Mouse (Mus musculus) retina, embryonic 14.5 days (tissue): Measurements from ENCODE around the gene Ptch2.

ENCODE experiments used
- DNase-seq: peaks from one replicate; pipeline ENCODE4 v3.0.0-alpha.2; 2015; ENCODE audit warnings: low spot score

Ptch2 gene

DNA sequence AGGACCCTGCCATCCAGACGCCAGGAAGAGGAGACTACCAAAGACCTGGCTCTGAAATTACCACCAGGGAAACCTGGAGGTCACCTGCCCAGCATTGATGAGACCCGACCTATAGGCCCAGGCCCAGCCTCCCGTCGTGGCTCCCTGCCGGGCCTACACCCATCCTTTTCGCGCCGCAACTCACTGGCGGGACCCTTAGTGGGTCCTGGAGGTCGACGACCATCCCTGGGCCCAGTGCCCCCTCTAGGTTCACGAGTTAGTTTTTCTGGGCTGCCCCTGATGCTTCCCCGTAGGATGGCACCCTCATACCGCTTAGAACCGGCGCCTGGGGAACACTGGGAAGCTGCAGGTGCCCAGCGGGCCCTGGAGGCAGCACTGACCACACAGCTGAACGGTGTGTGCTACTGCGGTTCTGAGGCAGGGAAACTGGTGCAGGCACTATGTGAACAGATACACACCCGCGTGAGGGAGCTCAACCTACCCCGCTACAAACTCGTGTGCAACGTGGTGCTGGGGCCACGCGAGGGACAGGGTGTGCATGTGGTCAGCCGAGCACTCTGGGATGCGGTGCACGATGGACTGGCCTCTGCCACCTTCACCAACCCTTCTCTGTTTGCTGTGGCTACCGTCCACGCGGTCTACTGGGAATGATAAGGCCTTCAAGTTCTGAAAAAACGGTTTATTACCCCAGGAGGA, 32.3 kb downstream of the Ptch2 start:
- no peak for DNase-seq

DNA sequence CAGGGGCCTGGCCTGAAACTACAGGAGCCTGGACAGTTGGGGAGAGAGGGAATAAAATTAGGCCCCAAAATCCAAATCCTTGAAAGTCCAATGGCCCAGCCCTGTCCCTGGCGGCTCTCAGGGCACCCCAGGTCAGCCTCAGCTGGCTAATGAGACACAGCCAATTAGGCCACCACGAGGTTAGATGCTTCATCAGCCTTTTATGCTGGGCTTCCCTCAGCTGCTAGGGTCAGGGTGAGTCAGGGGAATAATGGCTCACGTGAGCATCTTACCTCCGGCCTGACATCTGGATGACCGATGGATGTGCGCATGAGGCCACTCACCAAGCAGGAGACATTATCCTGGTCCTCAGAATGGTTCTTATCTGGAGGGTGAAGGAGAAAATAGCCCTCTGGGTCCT, 34.9 kb downstream of the Ptch2 start:
- peak; percentile 57 for DNase-seq

DNA sequence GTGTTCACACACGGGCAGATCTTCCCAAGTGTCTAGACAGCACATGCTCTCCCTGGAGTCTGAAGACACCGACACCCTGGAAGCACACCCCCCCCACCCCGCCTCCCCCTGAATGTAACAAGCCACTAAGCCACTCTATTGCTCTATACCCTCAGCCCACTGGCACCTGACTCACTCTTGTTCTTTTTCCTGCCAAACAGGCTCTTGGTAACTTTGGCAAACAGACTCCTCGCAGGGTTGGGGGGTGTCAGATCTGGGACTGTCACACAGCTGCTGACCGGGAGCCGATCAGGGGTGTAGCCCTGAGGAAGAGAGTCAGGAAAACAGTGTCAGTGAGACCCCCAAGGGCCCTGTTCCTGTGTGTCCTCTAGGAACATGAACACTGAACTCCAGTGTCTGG, 35.3 kb downstream of the Ptch2 start:
- no peak for DNase-seq

DNA sequence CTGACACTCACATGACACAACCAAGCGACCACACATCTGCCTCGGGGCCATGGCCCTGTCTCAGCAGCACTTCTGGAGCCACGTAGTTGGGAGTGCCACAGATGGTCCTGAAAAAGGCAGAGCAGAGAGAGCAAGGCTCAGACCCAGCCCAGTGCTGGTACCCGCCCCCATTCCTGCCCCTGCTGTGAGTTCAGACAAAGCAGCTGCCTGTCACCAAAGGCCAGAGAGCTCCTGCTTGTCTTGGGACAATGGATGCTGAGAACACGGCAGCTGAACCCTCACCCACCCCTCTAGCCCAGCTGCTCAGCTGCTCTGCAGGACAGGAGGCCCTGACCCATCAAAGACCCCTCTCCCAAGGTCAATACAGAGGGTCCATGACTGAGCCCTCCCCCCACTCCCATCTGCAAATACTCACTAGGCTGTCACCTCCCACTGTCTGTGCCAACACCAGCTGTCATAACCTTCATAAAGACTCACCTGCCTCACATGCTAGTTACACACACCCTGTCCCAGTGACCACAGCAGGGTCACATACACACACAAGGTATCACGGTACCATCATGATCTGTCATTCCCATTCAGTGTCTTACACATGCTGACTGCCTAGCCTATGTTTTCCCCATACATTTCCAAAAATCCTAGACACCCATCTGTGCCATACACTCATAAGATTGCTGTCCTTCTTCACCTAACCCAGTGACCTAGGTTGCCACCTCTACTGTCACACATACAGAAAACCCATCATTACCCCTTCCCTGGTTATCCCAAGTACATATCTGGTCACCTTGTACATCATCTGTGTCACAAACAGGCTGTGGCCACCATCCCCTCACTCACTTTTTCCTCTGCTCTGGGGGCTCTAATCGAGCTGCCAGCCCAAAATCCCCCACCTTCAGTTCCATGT, 36.3 kb downstream of the Ptch2 start:
- peak; percentile 86 for DNase-seq

DNA sequence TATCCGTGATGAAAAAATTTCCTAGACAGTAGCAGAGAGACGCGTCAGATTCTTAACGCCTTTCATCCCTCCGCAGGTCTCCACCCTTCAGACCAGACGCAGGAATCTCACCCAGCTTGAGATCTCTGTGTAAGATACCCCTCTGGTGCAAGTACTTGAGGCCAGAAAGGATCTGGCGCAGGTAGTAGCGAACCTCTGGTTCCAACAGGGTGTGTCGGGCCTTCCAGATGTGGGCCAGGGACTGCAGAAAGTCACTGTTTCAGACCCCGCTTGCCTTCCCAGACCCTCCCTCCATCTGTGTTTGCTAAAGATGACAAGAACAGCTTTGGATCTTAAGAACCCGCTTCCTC, 36.9 kb downstream of the Ptch2 start:
- DNase-seq, result no peak

DNA sequence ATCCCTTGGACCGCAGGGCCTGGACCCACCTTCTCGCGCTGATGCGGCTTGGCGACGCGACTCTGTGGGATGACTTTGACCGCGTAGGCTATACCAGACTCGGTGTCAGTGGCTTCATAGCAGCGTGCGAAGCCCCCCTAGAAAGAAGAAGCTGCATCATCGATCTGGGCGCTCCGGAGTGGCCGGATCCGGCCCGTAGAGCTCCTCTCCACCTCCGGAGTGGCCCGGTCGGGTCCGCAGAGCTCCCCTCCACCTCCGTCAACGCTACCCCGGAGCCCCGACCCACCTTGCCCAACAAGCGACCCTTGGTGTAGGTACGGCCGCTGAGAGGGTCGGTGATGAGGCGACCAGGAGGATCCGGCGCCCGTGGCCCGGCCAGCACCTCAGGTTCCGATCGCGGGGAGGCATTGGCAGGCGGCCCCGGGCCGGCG, 37.5 kb downstream of the Ptch2 start:
- no peak for DNase-seq

DNA sequence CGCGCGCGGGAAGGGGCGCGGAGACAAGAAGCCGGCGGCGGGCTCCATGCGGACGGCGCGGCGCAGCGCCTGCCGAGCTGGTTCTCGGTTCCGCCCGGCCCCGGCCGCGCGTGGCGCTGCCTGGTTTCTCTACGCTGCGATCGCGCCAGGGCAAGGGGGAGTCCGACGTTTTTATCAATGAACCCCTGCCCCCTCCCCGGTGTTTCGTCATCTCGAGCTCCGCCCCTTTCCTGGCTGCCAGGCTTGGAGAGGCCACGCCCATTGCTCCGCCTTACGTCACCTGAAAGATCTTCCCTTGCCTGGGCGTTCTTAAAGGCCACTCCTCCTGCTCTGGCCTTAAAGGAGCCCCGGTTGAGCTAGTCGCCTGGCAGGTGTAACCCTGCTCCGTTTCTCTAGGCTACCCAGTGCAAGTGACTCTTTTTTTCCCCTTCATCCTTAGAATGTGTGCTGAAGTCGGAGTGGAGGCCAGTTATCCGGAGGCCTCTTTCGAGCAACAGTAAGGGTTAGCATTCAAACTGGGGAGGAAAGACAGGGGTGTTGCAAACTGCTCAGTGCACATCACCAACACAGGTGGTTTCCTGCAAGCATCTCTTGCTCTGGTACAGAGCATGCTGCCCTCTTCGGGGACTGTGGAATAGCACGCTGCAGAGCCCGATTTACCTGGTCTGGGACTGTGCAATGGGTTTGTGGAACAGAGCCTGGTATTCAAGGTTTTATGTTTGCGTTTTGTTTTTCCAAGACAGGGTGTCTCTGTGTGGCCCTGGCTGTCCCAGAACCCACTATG, 38.1 kb downstream of the Ptch2 start, which contains the start of gene Plk3:
Gene Plk3 (minus strand): TSS at position 147 of the 784 bp plus-strand sequence.
- DNase-seq, result peak; percentile 99

DNA sequence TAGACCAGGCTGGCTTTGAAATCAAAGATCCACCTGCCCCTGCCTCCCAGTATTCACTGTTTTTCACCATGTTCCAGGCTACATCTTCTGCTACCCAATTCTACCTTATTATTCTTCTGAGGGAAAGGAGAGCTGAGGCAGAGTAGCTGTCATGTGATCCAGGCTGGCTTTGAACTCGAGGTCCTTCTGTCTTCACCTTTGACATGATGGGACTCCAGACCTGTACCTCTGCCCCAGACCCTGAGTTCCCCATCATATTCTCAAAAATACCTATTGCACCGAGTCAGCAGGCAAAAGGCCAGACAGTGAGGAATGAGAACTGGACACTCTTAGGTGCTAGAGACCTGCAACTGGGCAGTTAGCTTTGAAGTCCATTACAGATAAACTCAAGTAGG, 38.7 kb downstream of the Ptch2 start:
- no peak for DNase-seq

DNA sequence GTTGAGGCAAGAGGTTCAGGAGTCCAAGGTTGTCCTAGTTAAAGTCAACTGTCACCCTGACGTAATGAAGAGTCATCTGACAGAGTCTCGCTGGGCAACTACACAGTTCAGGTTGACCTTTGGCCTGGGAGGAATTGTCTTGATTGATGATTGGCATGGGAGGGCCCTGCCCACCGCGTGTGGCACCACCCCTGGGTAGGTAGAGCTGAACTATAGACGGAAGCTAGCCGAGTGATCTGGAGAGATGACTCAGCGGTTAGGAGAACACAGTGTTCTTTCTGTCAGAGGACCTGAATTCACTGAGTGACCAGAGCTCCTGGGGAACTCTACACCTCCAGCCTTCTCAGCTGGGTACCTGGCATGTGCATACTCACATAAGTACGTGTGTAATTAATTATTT, 40.2 kb downstream of the Ptch2 start:
- DNase-seq, result no peak

DNA sequence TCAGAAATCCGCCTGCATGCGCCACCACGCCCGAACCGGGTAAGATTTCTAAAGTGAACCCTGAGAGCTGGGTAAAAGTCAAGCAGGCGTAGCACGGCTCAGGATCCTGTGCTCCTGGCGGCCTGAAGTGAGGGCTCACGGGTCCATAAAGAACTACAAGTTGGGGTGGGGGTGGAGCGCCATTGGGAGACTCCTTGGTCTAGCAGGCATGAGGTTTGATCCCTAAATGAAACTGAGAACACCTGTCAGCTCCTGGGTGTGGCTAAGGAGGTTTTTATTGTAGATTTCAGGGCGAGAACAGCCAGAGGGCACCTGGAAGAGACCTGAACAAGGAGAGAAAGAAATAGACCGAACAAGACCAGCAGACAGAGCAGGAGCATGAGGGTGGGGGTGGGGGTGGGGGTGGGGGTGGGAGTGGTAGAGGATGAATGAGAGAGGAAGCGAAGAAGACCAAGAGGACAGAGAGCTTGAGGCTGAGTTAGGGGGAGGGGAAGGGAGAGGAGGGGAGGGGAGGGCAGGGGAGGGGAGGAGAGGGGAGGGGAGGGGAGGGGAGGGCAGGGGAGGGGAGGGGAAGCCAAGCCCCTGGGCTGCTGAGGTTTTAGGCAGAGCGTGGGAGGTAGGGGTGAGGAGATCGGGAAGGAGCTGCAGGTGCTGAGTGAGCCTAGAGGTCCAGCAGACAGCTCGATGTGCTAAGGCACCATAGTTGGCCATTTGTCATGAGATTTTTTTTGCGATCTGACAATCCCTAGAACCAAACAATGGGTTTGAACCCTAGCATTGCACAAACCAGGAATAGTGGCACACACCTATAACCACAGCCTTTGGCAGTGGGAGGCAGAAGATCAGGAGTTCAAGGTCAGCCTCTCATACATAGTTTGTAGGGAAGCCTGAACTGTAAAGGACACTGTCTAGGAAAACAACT, 42.7 kb downstream of the Ptch2 start:
- no peak for DNase-seq

DNA sequence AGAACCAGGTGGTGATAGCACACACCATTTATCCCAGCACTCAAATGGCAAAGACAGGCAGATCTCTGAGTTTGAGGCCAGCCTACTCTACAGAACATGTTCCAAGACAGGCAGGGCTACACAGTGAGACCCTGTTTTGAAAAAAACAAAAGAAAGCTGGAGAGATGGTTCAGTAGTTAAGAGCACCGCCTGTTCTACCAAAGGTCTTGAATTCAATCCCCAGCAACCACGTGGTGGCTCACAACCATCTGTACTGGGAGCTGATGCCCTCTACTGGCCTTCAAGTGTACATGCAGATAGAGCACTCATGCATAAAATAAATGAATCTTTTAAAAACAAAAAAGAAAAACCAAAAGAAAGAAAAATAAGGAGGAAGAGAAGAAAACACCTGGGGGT, 43.3 kb downstream of the Ptch2 start:
- DNase-seq, result peak; percentile 70

DNA sequence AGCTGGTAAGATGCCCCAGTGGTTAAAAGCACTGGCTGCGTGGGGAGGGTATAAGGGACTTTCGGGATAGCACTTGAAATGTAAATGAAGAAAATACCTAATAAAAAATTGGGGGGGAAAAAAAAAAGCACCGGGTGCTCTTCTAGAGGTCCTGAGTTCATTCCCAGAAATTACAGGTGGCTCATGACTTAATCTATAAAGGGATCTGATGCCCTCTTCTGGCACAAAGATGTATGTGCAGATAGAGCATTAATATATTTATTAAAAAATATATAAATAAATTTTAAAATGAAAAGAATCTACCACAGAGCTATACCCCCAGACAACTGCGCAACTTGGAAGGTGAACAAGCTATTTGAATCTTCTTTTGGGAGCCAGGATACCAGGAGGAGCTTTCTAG, 44.7 kb downstream of the Ptch2 start:
- DNase-seq, result peak; percentile 65

DNA sequence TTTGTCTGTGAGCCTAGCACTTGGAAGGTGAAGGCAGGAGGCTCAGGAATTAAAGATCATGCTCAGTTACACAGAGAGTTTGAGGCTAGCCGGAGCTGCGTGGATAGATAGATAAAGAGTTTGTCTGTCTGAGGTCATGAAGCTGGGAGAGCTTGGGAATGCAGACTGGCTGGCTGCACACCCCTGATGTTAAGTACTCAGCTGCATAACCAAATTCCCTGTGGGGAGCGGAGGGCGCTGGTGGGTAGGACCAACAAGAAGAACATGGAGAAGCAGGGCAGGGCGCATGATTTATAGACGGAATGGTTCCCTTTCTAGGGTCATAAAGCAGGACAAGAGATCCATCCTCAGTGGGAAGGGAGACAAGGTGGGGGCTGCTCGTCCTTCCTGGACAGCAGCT, 47.1 kb downstream of the Ptch2 start:
- DNase-seq, result no peak

DNA sequence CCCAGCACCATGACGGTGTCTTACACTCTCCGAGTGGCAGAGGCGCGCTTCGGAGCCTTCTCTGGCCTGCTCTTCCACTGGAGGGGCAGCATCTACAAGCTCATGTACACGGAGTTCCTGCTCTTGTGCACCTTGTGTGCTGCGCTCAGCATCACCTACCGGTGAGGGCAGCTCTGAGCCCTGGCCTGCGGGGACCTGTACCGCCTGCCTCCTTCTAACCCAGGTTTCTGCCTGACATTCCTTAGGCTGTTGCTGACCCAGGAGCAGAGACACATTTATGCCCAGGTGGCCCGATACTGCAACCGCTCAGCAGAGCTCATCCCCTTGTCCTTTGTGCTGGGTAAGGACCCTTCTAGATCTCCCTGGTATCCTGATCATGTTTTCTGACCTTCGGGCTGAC, 49.4 kb downstream of the Ptch2 start:
- DNase-seq, result no peak

DNA sequence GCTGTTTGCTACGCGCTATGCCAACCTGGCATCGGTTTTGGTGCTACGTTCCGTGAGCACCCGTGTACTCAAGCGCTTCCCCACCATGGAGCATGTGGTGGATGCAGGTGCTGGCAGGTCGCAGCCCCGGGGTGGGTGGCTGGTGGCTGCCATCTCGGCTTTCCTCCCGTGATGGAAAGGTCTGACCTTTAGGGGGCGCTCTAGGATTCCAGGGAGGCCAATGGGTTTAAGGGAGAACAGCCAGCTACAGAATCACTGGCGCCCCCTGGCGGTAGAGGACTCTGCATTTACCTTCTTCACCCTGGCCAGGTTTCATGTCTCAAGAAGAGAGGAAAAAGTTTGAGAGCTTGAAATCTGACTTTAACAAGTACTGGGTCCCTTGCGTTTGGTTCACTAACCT, 50.3 kb downstream of the Ptch2 start:
- DNase-seq, result peak; percentile 94

DNA sequence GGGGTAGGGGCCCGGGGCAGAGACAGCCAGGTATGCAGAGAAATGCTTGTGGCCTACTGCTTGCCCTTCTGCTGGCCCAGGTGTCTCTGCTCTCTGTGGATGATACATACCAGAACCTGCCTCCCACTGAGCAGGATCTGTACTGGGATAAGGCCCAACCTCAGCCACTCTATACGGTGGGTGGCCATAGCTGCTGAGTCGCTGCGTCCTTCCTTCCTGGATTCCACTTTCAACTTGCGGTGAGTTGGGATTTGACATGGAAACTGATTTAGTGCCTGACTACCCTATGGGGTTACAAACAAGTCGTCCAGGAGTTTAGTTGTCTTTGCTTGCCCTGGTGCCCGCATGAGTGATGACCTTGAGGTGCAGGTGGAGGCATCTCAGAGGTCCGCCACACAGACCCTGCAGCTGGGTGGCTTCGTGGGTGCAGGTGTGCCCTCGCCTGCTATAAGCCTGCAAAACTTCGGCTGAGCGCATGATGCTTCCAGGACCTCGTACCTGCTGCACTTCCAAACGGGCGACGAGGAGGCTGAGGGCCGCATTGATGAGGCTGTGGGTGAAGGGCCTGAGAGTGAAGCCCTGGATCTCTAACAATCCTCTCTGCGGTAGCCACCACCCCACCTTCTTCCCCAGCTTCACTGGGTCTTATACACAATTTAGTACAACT, 52.3 kb downstream of the Ptch2 start:
- no peak for DNase-seq

DNA sequence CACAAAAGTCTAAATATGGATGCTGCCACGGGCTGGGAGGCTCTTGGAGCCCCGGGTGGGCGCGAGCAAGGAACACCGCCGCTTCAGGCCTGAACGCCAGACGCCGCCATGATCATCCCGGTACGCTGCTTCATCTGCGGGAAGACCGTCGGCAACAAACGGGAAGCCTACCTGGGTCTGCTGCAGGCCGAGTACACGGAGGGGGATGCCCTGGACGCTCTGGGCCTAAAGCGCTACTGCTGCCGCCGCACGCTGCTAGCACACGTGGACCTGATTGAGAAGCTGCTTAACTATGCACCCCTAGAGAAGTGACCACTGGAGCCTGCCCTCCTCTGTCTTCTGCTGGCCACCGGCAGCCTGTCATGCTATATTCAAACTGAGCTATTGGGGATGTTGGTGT, 52.9 kb downstream of the Ptch2 start:
- no peak for DNase-seq

DNA sequence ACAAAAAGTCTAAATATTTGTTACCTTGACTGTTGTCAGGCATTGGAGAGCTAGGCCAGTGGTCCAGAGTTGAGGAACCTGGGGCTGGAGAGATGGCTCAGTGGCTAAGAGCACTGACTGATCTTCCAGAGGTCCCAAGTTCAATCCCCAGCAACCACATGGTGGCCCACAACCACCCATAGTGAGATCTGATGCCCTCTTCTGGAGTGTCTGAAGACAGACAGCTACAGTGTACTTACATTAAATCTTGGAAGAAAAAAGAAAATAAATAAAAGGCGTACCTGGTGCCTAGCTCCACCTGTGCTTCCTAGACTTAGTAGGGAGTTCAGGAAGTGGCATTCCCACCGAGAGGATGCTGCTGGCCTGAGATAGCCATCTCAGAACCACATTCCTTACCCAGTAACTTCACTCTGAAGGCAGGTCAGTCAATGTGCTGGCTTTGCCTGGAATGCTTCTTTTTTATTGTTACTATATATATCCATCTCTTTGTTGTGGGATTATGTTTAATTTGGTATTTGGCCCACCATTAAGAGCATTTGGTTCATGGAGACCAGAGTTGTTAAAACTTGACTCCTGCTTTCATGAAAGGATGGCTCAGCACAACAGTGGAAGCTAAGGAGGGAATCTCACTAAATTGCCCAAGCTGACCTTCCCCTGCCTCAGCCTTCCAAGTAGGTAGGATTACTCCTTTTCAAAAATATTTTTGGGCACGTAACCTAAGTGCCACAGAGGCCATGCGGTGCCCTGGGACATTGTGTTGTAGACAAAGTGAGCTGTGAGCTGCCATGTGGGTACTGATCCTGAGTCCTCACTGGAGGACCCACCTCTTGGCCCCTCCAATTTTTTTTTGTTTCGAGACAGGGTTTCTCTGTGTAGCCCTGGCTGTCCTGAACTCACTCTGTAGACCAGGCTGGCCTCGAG, 53.7 kb downstream of the Ptch2 start:
- no peak for DNase-seq

DNA sequence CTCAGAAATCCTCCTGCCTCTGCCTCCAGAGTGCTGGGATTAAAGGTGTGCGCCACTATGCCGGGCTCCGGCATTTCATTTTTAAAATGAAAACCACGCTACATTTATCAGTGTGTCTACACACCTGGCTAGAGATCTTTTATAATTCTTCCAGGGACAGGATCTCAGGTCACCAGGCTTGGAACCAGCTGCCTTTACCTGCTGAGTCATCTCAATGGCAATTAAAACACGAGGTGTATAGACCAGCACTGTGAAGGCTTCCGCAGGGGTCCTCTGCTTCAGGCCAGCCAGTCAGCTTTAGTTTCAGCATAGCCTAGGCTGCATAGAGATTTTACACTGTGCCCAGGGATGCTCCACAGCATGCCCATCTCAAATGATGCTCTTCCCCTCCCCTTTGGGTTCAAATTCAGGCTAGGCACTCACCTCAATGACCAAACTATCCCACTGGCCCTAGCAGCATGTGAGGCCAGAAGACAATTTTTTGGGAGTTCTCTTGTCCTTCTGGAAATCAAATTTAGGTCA, 54.4 kb downstream of the Ptch2 start:
- no peak for DNase-seq

DNA sequence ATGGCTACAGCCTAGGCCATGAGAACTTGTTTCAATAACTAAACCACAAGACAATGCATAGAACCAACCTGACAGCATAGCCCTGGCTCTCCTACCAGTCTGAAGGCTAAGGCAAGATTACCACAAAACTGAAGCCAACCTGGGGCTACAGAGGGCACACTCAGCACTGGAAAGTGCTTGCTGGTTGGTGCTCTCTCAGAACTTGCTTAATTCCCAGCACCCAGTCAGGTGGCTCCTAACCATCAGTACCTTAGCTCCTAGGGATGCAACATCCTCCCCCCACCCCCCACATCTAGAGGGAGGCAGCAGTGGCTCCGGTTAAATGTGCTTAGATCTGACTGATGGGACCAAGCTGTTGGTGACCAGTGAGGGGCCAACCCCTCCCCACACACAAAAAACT, 55.5 kb downstream of the Ptch2 start:
- DNase-seq, result no peak
